Mouse (Mus musculus): ENCODE results near the gene Svs1.

DNA sequence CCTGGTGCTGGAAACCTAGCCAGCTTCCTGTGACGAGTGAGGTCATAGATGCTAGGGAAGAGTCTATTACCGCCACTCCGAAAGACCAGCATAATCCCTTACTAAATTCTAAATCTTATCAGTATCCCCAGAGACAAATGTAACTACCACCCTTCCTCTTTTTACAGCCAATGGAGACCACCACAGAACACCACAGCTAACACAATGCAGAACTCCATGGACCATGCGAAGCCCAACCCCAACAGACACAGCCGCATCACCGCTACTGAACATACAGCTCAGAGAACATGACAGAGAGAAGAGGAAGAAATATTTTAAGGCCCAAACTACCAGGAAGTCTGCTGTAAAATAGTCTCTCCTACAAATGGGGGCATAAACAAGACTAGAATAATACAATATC is 35.0 kb upstream of the Svs1 start:
- no peak for TF ChIP-seq ZC3H11A (IDR thresholded peaks at IDR 0.05; ENCODE audit: borderline replicate concordance, low read depth, low read length)
- no peak for TF ChIP-seq MAFK (IDR thresholded peaks at IDR 0.05; ENCODE audit: insufficient read depth, low read depth, low read length)
